Mouse (Mus musculus) liver, postnatal 0 days (tissue): Measurements from ENCODE around the gene Nxpe4. TPM values are rescaled to one million over a fixed set of nuclear protein-coding genes. Genes with fewer than 3 reads are reported as not detected.

ENCODE experiments used
- ATAC-seq: fragments of 200-750 bp; cut with Nextera tagmentation; 2 replicates; pipeline ENCODE4 v1.8.0; 2017; ENCODE audit warnings: mild to moderate bottlenecking, moderate library complexity
- DNase-seq: peaks from one replicate; pipeline ENCODE4 v3.0.0-alpha.2; 2016
- H3K27ac ChIP-seq: fragments of 300-500 bp; sonication (generic); 2 replicates; pipeline ENCODE4 v1.5.1; 2014; ENCODE audit warnings: antibody characterized with exemption, moderate library complexity, mild to moderate bottlenecking, low read depth
- H3K27me3 ChIP-seq: fragments of 300-500 bp; sonication (generic); 2 replicates; pipeline ENCODE4 v1.6.1; 2014; ENCODE audit warnings: low read length, control low read depth, mixed read lengths; ENCODE audit not compliant: insufficient read depth
- H3K36me3 ChIP-seq: fragments of 300-500 bp; sonication (generic); replicated peaks from 2 replicates; pipeline ENCODE4 v1.6.1; 2014; ENCODE audit warnings: mild to moderate bottlenecking, control low read depth, low read length, moderate library complexity, mixed read lengths; ENCODE audit not compliant: insufficient read depth
- H3K4me1 ChIP-seq: fragments of 300-500 bp; sonication (generic); 2 replicates; pipeline ENCODE4 v1.6.1; 2014; ENCODE audit warnings: antibody characterized with exemption, mild to moderate bottlenecking, control low read depth; ENCODE audit not compliant: insufficient read depth
- H3K4me2 ChIP-seq: fragments of 300-500 bp; sonication (generic); 2 replicates; pipeline ENCODE4 v1.6.1; 2014; ENCODE audit warnings: low read depth, mild to moderate bottlenecking, low read length, moderate library complexity, mixed read lengths
- H3K4me3 ChIP-seq: fragments of 300-500 bp; sonication (generic); 2 replicates; pipeline ENCODE4 v1.5.1; 2014; ENCODE audit warnings: low read depth, low read length
- H3K9ac ChIP-seq: fragments of 300-500 bp; sonication (generic); replicated peaks from 2 replicates; pipeline ENCODE4 v1.6.1; 2014; ENCODE audit warnings: mild to moderate bottlenecking, moderate library complexity
- H3K9me3 ChIP-seq: fragments of 300-500 bp; sonication (generic); 2 replicates; pipeline ENCODE4 v1.6.1; 2016; ENCODE audit warnings: mild to moderate bottlenecking, control low read depth, low read length, mixed read lengths
- CTCF ChIP-seq: sonication (generic); IDR thresholded peaks from 2 replicates; pipeline ENCODE4 v1.5.1; 2016; ENCODE audit warnings: antibody characterized with exemption, low read depth
- EP300 ChIP-seq: IDR thresholded peaks from 2 replicates; pipeline ENCODE4 v1.6.1; 2016; ENCODE audit warnings: antibody characterized with exemption, low read depth, mild to moderate bottlenecking
- WGBS: fragments of 180-500 bp; shearing (Covaris S2); extraction: QIAGEN DNeasy Blood & Tissue Kit; methylation state at CpG from one replicate; pipeline ENCODE4 v1.1.7; 2014; ENCODE audit not compliant: insufficient replicate concordance; 5-methylcytosine and 5-hydroxymethylcytosine counted together
- polyA plus RNA-seq: library from polyadenylated mRNA; unstranded; fragments of >200 nt; fragmentation: Nextera tagmentation; extraction: Ambion mirVana; gene quantifications from 2 replicates; pipeline ENCODE4 v1.2.1, GENCODE M21; 2015

Nxpe4 gene
- polyA plus RNA-seq, 1 experiment from 2014 or later, result 3.3 TPM

DNA sequence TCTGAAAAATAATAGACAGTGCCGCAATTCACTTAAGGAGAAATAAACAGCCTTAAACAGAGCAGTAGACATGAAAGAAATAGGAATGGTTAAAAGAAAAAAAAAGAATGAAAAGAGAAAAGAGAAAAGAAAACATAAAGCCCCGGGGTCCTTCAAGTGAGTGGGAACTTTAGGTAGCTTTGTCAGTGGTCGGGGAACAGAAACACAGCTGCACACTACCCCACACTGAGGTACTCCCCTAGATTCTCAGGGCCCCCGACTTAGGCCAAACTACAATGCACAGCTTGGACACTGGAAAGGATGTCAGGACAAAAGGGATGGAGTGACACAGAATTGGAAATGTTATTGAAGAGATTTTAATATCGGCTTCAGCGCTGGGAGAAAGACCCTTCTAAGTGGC is 200.9 kb downstream of the Nxpe4 start:
- Histone ChIP-seq H3K9ac (peak overlapping the region; percentile 55), H3K4me3 (peak overlapping the region; percentile 23), H3K4me1 (peaks cover 15% of the 10 kb centered on the region)

DNA sequence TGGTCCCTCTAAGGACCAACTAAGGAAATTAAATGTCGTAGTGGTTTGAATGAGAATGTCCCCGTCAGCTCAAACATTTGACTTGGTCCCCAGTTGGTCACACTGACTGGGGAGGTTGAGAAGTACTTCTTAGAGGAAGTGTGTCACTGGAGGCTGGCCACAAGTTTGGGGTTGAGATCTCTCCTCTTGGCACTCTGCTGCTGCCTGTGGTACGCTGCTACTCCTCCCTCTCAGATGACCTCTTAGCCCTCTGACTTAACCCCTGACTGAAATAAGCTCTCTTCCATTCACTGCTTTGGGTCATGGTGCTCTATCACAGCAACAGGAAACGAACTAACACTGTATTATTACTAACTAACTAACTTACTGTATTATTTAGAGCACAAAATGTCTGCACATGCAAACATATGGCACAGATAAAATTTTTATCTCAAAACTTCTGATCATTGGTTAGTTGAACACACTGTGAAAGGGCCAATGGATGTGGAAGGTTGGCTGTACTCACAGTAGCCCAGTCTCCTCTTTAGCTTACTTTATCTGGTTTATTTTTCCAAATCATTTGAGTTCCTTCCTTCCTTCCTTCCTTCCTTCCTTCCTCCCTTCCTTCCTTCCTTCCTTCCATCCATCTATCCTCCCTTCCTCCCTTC is 211.5 kb downstream of the Nxpe4 start:
- Histone ChIP-seq H3K36me3 (no peaks in the 10 kb centered on the region), H3K27me3 (no peaks in the 10 kb centered on the region), H3K9me3 (no peaks in the 10 kb centered on the region), H3K4me1 (peaks cover 11% of the 10 kb centered on the region), H3K4me3 (no peak overlapping the region), H3K27ac (peak overlapping the region; percentile 62), H3K9ac (no peak overlapping the region), H3K4me2 (peak overlapping the region; percentile 20; the same call in 1 of the 2 replicates)
- peak; percentile 87 for TF ChIP-seq EP300
- no peak for TF ChIP-seq CTCF
- DNase-seq (no peak), ATAC-seq (peak; percentile 86)
- WGBS, result 57% methylated on average over 4 of the region's 4 CpGs

More for the DNA sequence above, 200.9 kb downstream of the Nxpe4 start:
- Histone ChIP-seq H3K9me3 (no peaks in the 10 kb centered on the region), H3K4me2 (peak overlapping the region; percentile 61), H3K27ac (peak overlapping the region; percentile 96), H3K27me3 (no peaks in the 10 kb centered on the region), H3K36me3 (no peaks in the 10 kb centered on the region)
- ATAC-seq (no peak), DNase-seq (no peak)
- TF ChIP-seq CTCF (no peak), EP300 (no peak)
- 68% methylated on average over 6 of the region's 6 CpGs for WGBS

DNA sequence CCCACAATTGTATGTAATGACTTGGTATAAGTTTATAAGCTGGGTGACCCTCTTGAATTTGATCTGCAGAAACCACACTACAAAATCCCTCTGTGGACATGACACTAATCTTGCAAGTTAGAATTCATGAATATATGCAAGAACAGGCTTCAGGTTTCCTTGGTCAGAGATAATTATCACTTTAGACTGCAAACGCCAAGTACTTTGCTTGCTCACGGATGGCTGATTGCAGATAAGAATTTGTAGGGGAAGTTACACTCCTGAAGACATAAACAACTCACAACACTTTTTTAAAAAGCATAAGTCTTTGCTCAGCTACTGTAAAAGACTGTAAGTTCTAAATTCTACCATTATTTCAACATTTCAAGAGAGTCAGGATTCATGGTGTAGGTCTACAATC is 212.5 kb downstream of the Nxpe4 start:
- Histone ChIP-seq H3K4me3 (no peak overlapping the region), H3K36me3 (no peaks in the 10 kb centered on the region), H3K4me2 (peak overlapping the region; percentile 20; the same call in 1 of the 2 replicates), H3K9me3 (no peaks in the 10 kb centered on the region), H3K27ac (peak overlapping the region; percentile 62), H3K27me3 (no peaks in the 10 kb centered on the region), H3K4me1 (peaks cover 11% of the 10 kb centered on the region), H3K9ac (no peak overlapping the region)
- no peak; the same call in 1 of the 2 replicates for TF ChIP-seq EP300
- no peak for TF ChIP-seq CTCF
- no peak for DNase-seq
- ATAC-seq, result no peak
- 29% methylated on average over 2 of the region's 2 CpGs for WGBS

DNA sequence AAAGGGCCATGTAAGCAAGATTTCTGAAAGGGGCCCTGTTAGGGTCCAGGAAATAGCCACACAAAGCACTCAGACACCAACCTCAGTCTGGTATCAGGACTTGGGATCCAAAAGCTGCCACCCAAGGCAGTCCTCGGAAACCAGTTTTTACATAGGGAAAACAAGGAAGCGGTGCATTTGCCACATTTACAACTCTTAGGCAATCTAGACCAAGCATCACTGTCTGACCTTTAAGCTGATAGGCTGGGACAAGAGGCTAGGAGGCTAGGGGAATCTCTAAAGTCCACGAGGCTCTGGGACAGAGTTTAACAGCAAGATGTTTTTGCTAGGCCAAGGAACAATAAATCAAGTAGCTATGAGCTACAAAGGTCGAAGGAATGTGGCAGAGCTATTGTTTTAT is 226.6 kb downstream of the Nxpe4 start:
- no peak for DNase-seq
- no peak for ATAC-seq

DNA sequence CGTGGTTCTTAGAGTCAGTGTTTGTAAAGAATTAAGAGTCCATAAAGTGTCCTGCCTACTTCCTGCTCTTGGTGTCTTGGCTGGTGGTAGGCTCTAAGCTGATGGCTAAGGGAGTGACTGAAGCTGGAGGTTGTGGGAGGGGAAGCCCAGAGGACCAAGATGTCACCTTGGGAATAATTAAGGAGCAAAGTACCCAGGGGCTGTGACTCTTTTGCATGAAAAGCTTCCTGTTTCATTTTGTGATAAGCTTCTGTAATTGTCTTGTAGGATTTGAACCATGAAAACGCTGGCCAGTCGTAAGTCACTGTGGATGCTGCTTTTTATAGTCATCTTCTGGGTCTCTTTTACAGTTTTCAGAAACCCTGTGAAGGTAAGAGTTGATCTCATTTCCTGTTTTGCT is 228.2 kb downstream of the Nxpe4 start:
- WGBS, result 55% methylated on average over 3 of the region's 3 CpGs
- H3K36me3 ChIP-seq, result no peaks in the 10 kb centered on the region; the same call in 1 of the 2 replicates
- H3K4me1 ChIP-seq, result no peaks in the 10 kb centered on the region
- no peak overlapping the region for H3K4me3 ChIP-seq
- H3K4me2 ChIP-seq, result no peak overlapping the region
- no peak overlapping the region for H3K9ac ChIP-seq
- no peaks in the 10 kb centered on the region for H3K27me3 ChIP-seq
- no peak overlapping the region for H3K27ac ChIP-seq
- DNase-seq (no peak), ATAC-seq (no peak)
- no peaks in the 10 kb centered on the region for H3K9me3 ChIP-seq
- no peak for TF ChIP-seq CTCF
- TF ChIP-seq EP300, result no peak

More for the DNA sequence above, 226.6 kb downstream of the Nxpe4 start:
- H3K9me3 ChIP-seq, result no peaks in the 10 kb centered on the region
- H3K27me3 ChIP-seq, result no peaks in the 10 kb centered on the region
- no peaks in the 10 kb centered on the region for H3K4me1 ChIP-seq
- no peak overlapping the region for H3K27ac ChIP-seq
- H3K4me3 ChIP-seq, result no peak overlapping the region
- H3K9ac ChIP-seq, result no peak overlapping the region
- no peak for TF ChIP-seq EP300
- no peak for TF ChIP-seq CTCF
- H3K36me3 ChIP-seq, result no peaks in the 10 kb centered on the region; the same call in 1 of the 2 replicates
- H3K4me2 ChIP-seq, result no peak overlapping the region
- 63% methylated on average over 4 of the region's 4 CpGs for WGBS

DNA sequence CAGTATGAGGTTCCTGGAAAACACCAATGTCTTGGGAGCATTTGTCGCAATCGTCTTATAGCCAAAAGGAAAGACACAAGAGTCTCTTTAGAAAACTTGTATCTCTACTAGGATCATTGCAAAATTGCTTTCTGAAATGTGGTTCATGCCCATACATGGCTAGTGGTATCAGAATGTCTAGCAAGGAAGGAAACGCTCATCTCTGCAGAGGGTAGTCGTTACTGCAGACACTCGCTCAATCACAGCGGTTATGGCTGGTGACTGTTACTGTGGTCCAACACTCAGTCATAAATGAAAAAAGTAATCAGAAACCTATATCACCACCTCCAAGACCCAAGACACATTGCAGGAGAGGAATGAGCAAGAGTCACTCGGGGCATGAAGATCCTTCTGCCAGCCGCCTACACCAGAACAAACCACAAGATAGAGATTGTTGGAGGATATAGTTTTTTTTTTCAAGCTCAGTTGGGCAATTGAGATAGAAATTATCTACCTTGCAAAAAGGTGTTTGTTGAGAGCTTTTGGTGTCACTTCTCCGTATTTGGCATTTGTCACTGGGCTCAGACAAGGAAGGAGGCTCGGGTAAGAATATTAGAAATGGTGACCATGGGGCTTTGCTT is 241.9 kb downstream of the Nxpe4 start:
- no peaks in the 10 kb centered on the region; the same call in 1 of the 2 replicates for H3K9me3 ChIP-seq
- no peaks in the 10 kb centered on the region for H3K27me3 ChIP-seq
- H3K4me1 ChIP-seq, result 0 out of 2 replicates have a peak, but pooled peaks cover 2% of the 10 kb centered on the region
- no peak for TF ChIP-seq CTCF
- no peak for TF ChIP-seq EP300
- no peak overlapping the region for H3K4me3 ChIP-seq
- DNase-seq, result no peak
- ATAC-seq, result no peak
- H3K27ac ChIP-seq, result no peak overlapping the region
- H3K36me3 ChIP-seq, result no peaks in the 10 kb centered on the region
- no peak overlapping the region; the same call in 1 of the 2 replicates for H3K4me2 ChIP-seq
- 71% methylated on average over 10 of the region's 10 CpGs for WGBS
- no peak overlapping the region for H3K9ac ChIP-seq
